In the genomic region with DNA sequence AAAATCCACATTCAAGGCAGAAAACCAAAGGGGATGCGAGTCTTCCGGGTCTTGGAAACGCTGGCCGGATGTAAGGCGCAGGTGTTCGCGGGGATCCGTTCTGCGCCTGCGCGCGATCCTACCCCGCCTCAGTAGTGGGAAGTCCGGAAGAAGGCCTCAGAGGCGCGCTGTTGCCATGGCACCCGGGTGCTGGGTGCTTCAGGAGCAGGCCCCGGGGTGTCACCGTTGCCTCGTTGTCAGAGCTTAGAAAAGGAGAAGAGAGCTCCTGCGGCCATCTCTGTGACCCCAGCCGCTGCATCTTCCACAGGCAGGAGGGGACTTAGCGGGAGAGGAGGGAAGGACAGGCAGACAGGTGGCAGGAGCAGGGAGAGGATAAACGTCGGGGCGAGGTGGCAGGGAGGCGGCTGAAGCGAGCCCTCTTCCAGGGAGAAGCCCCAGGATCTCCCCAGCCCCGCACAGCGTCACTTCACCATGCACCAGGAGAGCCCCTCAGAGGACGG, we compare ENCODE assay signal across 8 mouse cellular contexts. TPM values are rescaled to one million over a fixed set of nuclear protein-coding genes. Genes with fewer than 3 reads are reported as not detected.
DNase-seq lines count a peak whose midpoint lies in the region; ATAC-seq and TF ChIP-seq lines count a peak whose summit lies in the region.

A gene (plus strand): TSS at position 131 of the 500 bp plus-strand sequence.

- ATAC-seq in forebrain, embryonic 12.5 days (ENCODE audit: low FRiP score): peak; percentile 99
- ATAC-seq in liver, postnatal 0 days: peak; percentile 100
- peak; percentile 100 for ATAC-seq in neural tube, embryonic 14.5 days (ENCODE audit: low read depth)

- no peak for TF ChIP-seq CTCF in E14TG2a.4 (conservative IDR thresholded peaks at IDR 0.05; ENCODE audit: low read length)
- TF ChIP-seq CTCF in liver, postnatal 0 days (IDR thresholded peaks at IDR 0.05; ENCODE audit: low read depth): 0 out of 2 replicates have a peak, but pooled peaks have one; percentile 1

- H3K27me3 ChIP-seq in E14TG2a.4 (ENCODE audit: insufficient read depth, low read length): no peaks in the 10 kb centered on the region
- no peaks in the 10 kb centered on the region for H3K27me3 ChIP-seq in forebrain, embryonic 12.5 days
- H3K27me3 ChIP-seq in liver, postnatal 0 days (ENCODE audit: insufficient read depth, low read length): no peaks in the 10 kb centered on the region
- H3K27me3 ChIP-seq in neural tube, embryonic 14.5 days (ENCODE audit: control insufficient read depth, insufficient read depth, low read length): no peaks in the 10 kb centered on the region

- peaks cover 11% of the 10 kb centered on the region; the same call in 1 of the 2 replicates for H3K4me1 ChIP-seq in E14TG2a.4 (replicated peaks; ENCODE audit: low read depth, low read length)
- peaks cover 4% of the 10 kb centered on the region; the same call in 1 of the 2 replicates for H3K4me1 ChIP-seq in forebrain, embryonic 12.5 days
- peaks cover 6% of the 10 kb centered on the region for H3K4me1 ChIP-seq in liver, postnatal 0 days (ENCODE audit: insufficient read depth)
- no peaks in the 10 kb centered on the region for H3K4me1 ChIP-seq in neural tube, embryonic 14.5 days (ENCODE audit: control insufficient read depth, insufficient read depth, low read length)

- peak within 1 kb of the TSS; percentile 85 for H3K4me3 ChIP-seq in E14TG2a.4 (replicated peaks; ENCODE audit: low read length)
- H3K4me3 ChIP-seq in forebrain, embryonic 12.5 days (replicated peaks): peak within 1 kb of the TSS; percentile 67
- H3K4me3 ChIP-seq in liver, postnatal 0 days (ENCODE audit: low read depth, low read length): peak within 1 kb of the TSS; percentile 53
- H3K4me3 ChIP-seq in neural tube, embryonic 14.5 days (ENCODE audit: low read depth, low read length): peak within 1 kb of the TSS; percentile 61

- intact Hi-C loops in heart, postnatal 10 days (cut with DNase I): no loop called here

- DNase-seq in c-Kit-positive CD71-positive TER-119-positive erythroid progenitor cells, embryonic 14.5 days (ENCODE audit: low spot score): peak; percentile 95
- DNase-seq in heart, postnatal 10 days: peak; percentile 92 to 93
- peak; percentile 89 for DNase-seq in large intestine, adult 2 months (ENCODE audit: low read depth, low spot score)
- DNase-seq in liver, postnatal 0 days: peak; percentile 96
- DNase-seq in testis, postnatal 10 days (ENCODE audit: low spot score): peak; percentile 95

- no peaks in the 10 kb centered on the region for H3K9me3 ChIP-seq in E14TG2a.4 (ENCODE audit: low read length)
- no peaks in the 10 kb centered on the region for H3K9me3 ChIP-seq in forebrain, embryonic 12.5 days
- no peaks in the 10 kb centered on the region for H3K9me3 ChIP-seq in liver, postnatal 0 days (ENCODE audit: low read length)
- no peaks in the 10 kb centered on the region for H3K9me3 ChIP-seq in neural tube, embryonic 14.5 days (ENCODE audit: control insufficient read depth, low read length)

- no peaks in the 10 kb centered on the region for H3K36me3 ChIP-seq in E14TG2a.4 (ENCODE audit: insufficient read depth, low read length)
- no peaks in the 10 kb centered on the region; the same call in 1 of the 2 replicates for H3K36me3 ChIP-seq in forebrain, embryonic 12.5 days (replicated peaks)
- H3K36me3 ChIP-seq in liver, postnatal 0 days (replicated peaks; ENCODE audit: insufficient read depth, low read length): no peaks in the 10 kb centered on the region
- H3K36me3 ChIP-seq in neural tube, embryonic 14.5 days (ENCODE audit: control insufficient read depth, insufficient read depth, low read length): no peaks in the 10 kb centered on the region

- TF ChIP-seq EP300 in liver, postnatal 0 days (IDR thresholded peaks at IDR 0.05; ENCODE audit: low read depth): no peak

- H3K27ac ChIP-seq in forebrain, embryonic 12.5 days: peak within 1 kb of the TSS; percentile 82
- peak within 1 kb of the TSS; percentile 25; the same call in 1 of the 2 replicates for H3K27ac ChIP-seq in liver, postnatal 0 days (ENCODE audit: low read depth)
- H3K27ac ChIP-seq in neural tube, embryonic 14.5 days (ENCODE audit: low read depth, low read length): peak within 1 kb of the TSS; percentile 55

- peak within 1 kb of the TSS; percentile 77 for H3K9ac ChIP-seq in forebrain, embryonic 12.5 days
- peak within 1 kb of the TSS; percentile 62 for H3K9ac ChIP-seq in liver, postnatal 0 days (replicated peaks)
- peak within 1 kb of the TSS; percentile 59 for H3K9ac ChIP-seq in neural tube, embryonic 14.5 days (replicated peaks; ENCODE audit: low read depth, low read length)

- H3K4me2 ChIP-seq in forebrain, embryonic 12.5 days: peak within 1 kb of the TSS; percentile 80
- H3K4me2 ChIP-seq in liver, postnatal 0 days (ENCODE audit: low read depth, low read length): peak within 1 kb of the TSS; percentile 79
- peak within 1 kb of the TSS; percentile 65 for H3K4me2 ChIP-seq in neural tube, embryonic 14.5 days (ENCODE audit: low read depth, low read length)

- under 1% methylated on average over 31 of the region's 31 CpGs for WGBS in forebrain, embryonic 12.5 days
- WGBS in large intestine, adult 2 months: 1% methylated on average over 31 of the region's 31 CpGs
- under 1% methylated on average over 31 of the region's 31 CpGs for WGBS in liver, postnatal 0 days (ENCODE audit: insufficient replicate concordance)
- under 1% methylated on average over 31 of the region's 31 CpGs for WGBS in neural tube, embryonic 14.5 days

RNA-seq across cellular contexts. Expression of the gene that starts here (rescaled TPM):
- polyA plus RNA-seq in forebrain, embryonic 12.5 days (2016; fragmentation: Nextera tagmentation; extraction: Ambion mirVana): 18.6 and 19.5 TPM in 2 replicates
- 1 to 10 TPM; 7.0 to 7.7 TPM for total RNA-seq in heart, postnatal 10 days (2021)
- polyA plus RNA-seq in large intestine, adult 2 months (2012; rRNA removed): 1.4 and 1.8 TPM in 2 replicates
- 2.6 and 2.7 TPM in 2 replicates for polyA plus RNA-seq in liver, postnatal 0 days (2015; fragmentation: Nextera tagmentation; extraction: Ambion mirVana)
- 23.9 and 24.7 TPM in 2 replicates for polyA plus RNA-seq in neural tube, embryonic 14.5 days (2014; fragmentation: Nextera tagmentation; extraction: Ambion mirVana)

Comparison
In these comparisons a context has a peak if more than half of its experiments do, and no peak if none do; other contexts are left out.
1. Peak in every context shown above with its lines: DNase-seq, ATAC-seq, H3K4me3 ChIP-seq and H3K27ac ChIP-seq.
2. H3K27ac ChIP-seq: peak in every context shown above with its lines; median percentile 82 in forebrain, embryonic 12.5 days; 55 in neural tube, embryonic 14.5 days; 25 in liver, postnatal 0 days.